Mouse (Mus musculus) layer of hippocampus, postnatal 10 days (tissue): ENCODE measurements around the gene Lmln. TPM values are rescaled to one million over a fixed set of nuclear protein-coding genes. Genes with fewer than 3 reads are reported as not detected.
"Not testable (repeated sequence)": the region's sequence is repeated elsewhere in the genome, so short reads cannot be mapped to it uniquely, and the experiment has no call there.

ENCODE experiments used
- DNase-seq, 2 experiments: peaks; one replicate each; pipeline ENCODE4 v3.0.0; 2021; ENCODE audit warnings: low spot score in 2 of 2
- microRNA-seq, 2 experiments: library from miRNA; unstranded; fragments of <30 nt; microRNA quantifications; one replicate each; pipeline ENCODE4 v1.2.0; 2021
- total RNA-seq, 2 experiments: library from RNA; stranded (reverse); gene quantifications; 2 replicates each; pipeline ENCODE4 v1.2.3; 2021

Lmln gene
- total RNA-seq, 2 experiments from 2014 or later: 16.0 to 18.4 TPM

- not testable (repeated sequence) for DNase-seq
Observed at GRCm38 (mm10) chr16:33176831-33177230, 114.5 kb downstream of the Lmln start.

Small RNA genes lying within 50 kb of the gene (microRNA-seq; reads per million reads assigned to microRNA genes)
- 0 reads per million in 2 experiments for gene Gm22231
- gene Mir1947: 2.2 to 4.9 reads per million in 2 experiments

Other genes starting within 250 kb of the Lmln start
- gene Fyttd1, start 185.0 kb upstream of the Lmln start, total RNA-seq: 100 to 1,000 TPM; 134 to 147 TPM
- gene Rubcn, start 184.8 kb upstream of the Lmln start, total RNA-seq: 10 to 100 TPM; 55.0 to 61.3 TPM
- 10 to 100 TPM; 34.3 to 37.1 TPM for gene Lrch3, start 148.4 kb upstream of the Lmln start, total RNA-seq
- 1 to 10 TPM; 4.6 to 7.1 TPM for gene Iqcg, start 6.3 kb upstream of the Lmln start, total RNA-seq
- 100 to 1,000 TPM; 278 to 280 TPM for gene Rpl35a, start 6.1 kb upstream of the Lmln start, total RNA-seq
- gene Osbpl11, start 122.5 kb downstream of the Lmln start, total RNA-seq: 10 to 100 TPM; 23.1 to 25.0 TPM
- gene Snx4, start 188.9 kb downstream of the Lmln start, total RNA-seq: 10 to 100 TPM; 59.6 to 59.7 TPM